Mouse (Mus musculus) liver, embryonic 14.5 days (tissue): Measurements from ENCODE around the gene Accsl.

Experiments used
- CTCF ChIP-seq: IDR thresholded peaks from 2 replicates; pipeline ENCODE4 v1.5.1; 2016; ENCODE audit warnings: antibody characterized with exemption, low read depth, control low read depth
- EP300 ChIP-seq: IDR thresholded peaks from 2 replicates; pipeline ENCODE4 v1.6.1; 2016; ENCODE audit warnings: antibody characterized with exemption, low read depth

DNA sequence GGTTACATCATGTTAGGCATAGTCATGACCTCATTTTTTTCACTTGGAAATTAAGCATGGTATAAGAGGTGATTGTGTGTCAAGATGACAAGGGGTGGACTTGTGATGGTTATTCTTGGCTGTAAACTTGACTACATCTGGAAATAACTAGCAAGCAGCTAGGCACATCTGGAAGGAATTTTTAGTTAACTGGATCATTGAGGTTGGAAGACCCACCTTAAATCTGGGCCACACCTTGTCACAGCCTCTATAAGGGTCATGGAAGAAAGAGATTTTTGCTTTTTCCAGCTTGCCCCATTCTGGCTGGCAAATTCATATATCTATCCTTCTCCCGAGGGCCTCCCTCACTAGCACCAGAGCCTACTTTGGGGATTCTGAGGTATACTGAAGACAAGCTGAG is 17.7 kb downstream of the Accsl start:
- TF ChIP-seq EP300 (no peak), CTCF (no peak)
